Mouse (Mus musculus) MEL (cell line): ENCODE results near the gene Prr3. TPM values are rescaled to one million over a fixed set of nuclear protein-coding genes. Genes with fewer than 3 reads are reported as not detected.
A peak's percentile ranks its signal among the peaks of the same experiment; 100 is the strongest.

Experiments
- DNase-seq: peaks from one replicate; pipeline ENCODE4 v3.0.0; 2011; ENCODE audit warnings: low read depth, low spot score
- H3K27ac ChIP-seq: 2 replicates; pipeline ENCODE4 v1.5.1; 2012; ENCODE audit warnings: low read depth, mild to moderate bottlenecking, control low read depth, low read length, moderate library complexity; ENCODE audit not compliant: control insufficient read depth
- H3K27me3 ChIP-seq, 2 experiments: fragments of 150-350 bp in 1 of 2; sonication (generic) in 1 of 2; 2 replicates each; pipeline ENCODE4 v1.6.1; 2012; ENCODE audit warnings: low read length in 2 of 2, mild to moderate bottlenecking in 2 of 2, improper control_type of control experiment in 1 of 2, moderate library complexity in 1 of 2; ENCODE audit not compliant: insufficient read depth in 2 of 2, control insufficient read depth in 1 of 2
- H3K36me3 ChIP-seq, 2 experiments: 2 replicates each; pipeline ENCODE4 v1.6.1; 2012 to 2014; ENCODE audit warnings: low read length in 2 of 2, improper control_type of control experiment in 1 of 2, inconsistent platforms in 1 of 2, mild to moderate bottlenecking in 1 of 2; ENCODE audit not compliant: insufficient read depth in 2 of 2, control insufficient read depth in 1 of 2
- H3K4me1 ChIP-seq, 2 experiments: fragments of 150-350 bp in 1 of 2; sonication (generic) in 1 of 2; 2 replicates each; pipeline ENCODE4 v1.6.1; 2012; ENCODE audit warnings: low read length in 2 of 2, improper control_type of control experiment in 1 of 2, mild to moderate bottlenecking in 1 of 2; ENCODE audit not compliant: insufficient read depth in 2 of 2, control insufficient read depth in 1 of 2
- H3K4me3 ChIP-seq, 2 experiments: fragments of 150-350 bp in 1 of 2; sonication (generic) in 1 of 2; 2 replicates each; pipeline ENCODE4 v1.5.1; 2012; ENCODE audit warnings: low read depth in 2 of 2, low read length in 2 of 2, mild to moderate bottlenecking in 2 of 2, moderate library complexity in 2 of 2, control low read depth in 1 of 2, improper control_type of control experiment in 1 of 2; ENCODE audit not compliant: control insufficient read depth in 1 of 2, insufficient read depth in 1 of 2
- H3K79me2 ChIP-seq: 2 replicates; pipeline ENCODE4 v1.6.1; 2012; ENCODE audit warnings: mild to moderate bottlenecking, low read length, moderate library complexity; ENCODE audit not compliant: control insufficient read depth, poor library complexity, insufficient read depth
- H3K9ac ChIP-seq: 2 replicates; pipeline ENCODE4 v1.6.1; 2012; ENCODE audit warnings: low read depth, mild to moderate bottlenecking, control low read depth, low read length, moderate library complexity; ENCODE audit not compliant: control insufficient read depth, poor library complexity, severe bottlenecking
- H3K9me3 ChIP-seq: fragments of 150-350 bp; sonication (generic); replicated peaks from 2 replicates; pipeline ENCODE4 v1.6.1; 2012; ENCODE audit warnings: mild to moderate bottlenecking, low read length, improper control_type of control experiment, moderate library complexity; ENCODE audit not compliant: insufficient read depth
- BHLHE40 ChIP-seq: IDR thresholded peaks from 2 replicates; pipeline ENCODE4 v1.6.1; 2012; ENCODE audit warnings: low read depth, mild to moderate bottlenecking, inconsistent platforms, low read length, improper control_type of control experiment, borderline replicate concordance
- CHD1 ChIP-seq: IDR thresholded peaks from 2 replicates; pipeline ENCODE4 v1.6.1; 2012; ENCODE audit warnings: low read depth, mild to moderate bottlenecking, inconsistent platforms, low read length, improper control_type of control experiment
- CTCF ChIP-seq, 3 experiments: IDR thresholded peaks in 2 of 3; conservative IDR thresholded peaks in 1 of 3; 2 replicates each; pipeline ENCODE4 v1.5.1; 2011 to 2012; ENCODE audit warnings: low read length in 3 of 3, low read depth in 2 of 3, mild to moderate bottlenecking in 2 of 3, improper control_type of control experiment in 1 of 3, inconsistent platforms in 1 of 3, mixed read lengths in 1 of 3, moderate library complexity in 1 of 3; ENCODE audit not compliant: control insufficient read depth in 1 of 3, insufficient read depth in 1 of 3, poor library complexity in 1 of 3, severe bottlenecking in 1 of 3
- ELF1 ChIP-seq: IDR thresholded peaks from 2 replicates; pipeline ENCODE4 v1.6.1; 2014; ENCODE audit warnings: low read depth, mild to moderate bottlenecking, inconsistent platforms, low read length, improper control_type of control experiment, moderate library complexity
- EP300 ChIP-seq, 2 experiments: IDR thresholded peaks; 2 replicates each; pipeline ENCODE4 v1.6.1; 2011; ENCODE audit warnings: improper control_type of control experiment in 2 of 2, low read length in 2 of 2, low read depth in 1 of 2, mild to moderate bottlenecking in 1 of 2
- ETS1 ChIP-seq: IDR thresholded peaks from 2 replicates; pipeline ENCODE4 v1.6.1; 2012; ENCODE audit warnings: low read depth, mild to moderate bottlenecking, inconsistent platforms, low read length, improper control_type of control experiment, moderate library complexity
- GATA1 ChIP-seq: IDR thresholded peaks from 2 replicates; pipeline ENCODE4 v1.6.1; 2011; ENCODE audit warnings: low read depth, low read length, improper control_type of control experiment
- HCFC1 ChIP-seq: IDR thresholded peaks from 2 replicates; pipeline ENCODE4 v1.6.1; 2012; ENCODE audit warnings: low read depth, mild to moderate bottlenecking, inconsistent platforms, low read length, improper control_type of control experiment, moderate library complexity
- KAT2A ChIP-seq: conservative IDR thresholded peaks from 2 replicates; pipeline ENCODE4 v1.6.1; 2012; ENCODE audit warnings: low read depth, low read length, improper control_type of control experiment, inconsistent platforms
- MAFK ChIP-seq: IDR thresholded peaks from 2 replicates; pipeline ENCODE4 v1.6.1; 2011; ENCODE audit warnings: low read depth, mild to moderate bottlenecking, low read length, improper control_type of control experiment, borderline replicate concordance
- MAZ ChIP-seq: IDR thresholded peaks from 2 replicates; pipeline ENCODE4 v1.6.1; 2012; ENCODE audit warnings: low read depth, mild to moderate bottlenecking, inconsistent platforms, low read length, improper control_type of control experiment
- MXI1 ChIP-seq: IDR thresholded peaks from 2 replicates; pipeline ENCODE4 v1.6.1; 2011; ENCODE audit warnings: mild to moderate bottlenecking, low read depth, low read length, improper control_type of control experiment
- MYC ChIP-seq: IDR thresholded peaks from 2 replicates; pipeline ENCODE4 v1.6.1; 2011; ENCODE audit warnings: low read depth, mild to moderate bottlenecking, low read length, improper control_type of control experiment, moderate library complexity
- NELFE ChIP-seq: IDR thresholded peaks from 2 replicates; pipeline ENCODE4 v1.6.1; 2011; ENCODE audit warnings: low read depth, low read length, improper control_type of control experiment
- NRF1 ChIP-seq: IDR thresholded peaks from 2 replicates; pipeline ENCODE4 v1.6.1; 2014; ENCODE audit warnings: low read depth, mild to moderate bottlenecking, inconsistent platforms, low read length, improper control_type of control experiment, moderate library complexity; ENCODE audit not compliant: poor library complexity, insufficient read depth, severe bottlenecking
- RAD21 ChIP-seq: IDR thresholded peaks from 2 replicates; pipeline ENCODE4 v1.6.1; 2011; ENCODE audit warnings: mild to moderate bottlenecking, low read depth, low read length, improper control_type of control experiment
- RCOR1 ChIP-seq: IDR thresholded peaks from 2 replicates; pipeline ENCODE4 v1.6.1; 2012; ENCODE audit warnings: low read depth, mild to moderate bottlenecking, inconsistent platforms, low read length, improper control_type of control experiment
- SMC3 ChIP-seq: IDR thresholded peaks from 2 replicates; pipeline ENCODE4 v1.6.1; 2011; ENCODE audit warnings: low read depth, low read length, improper control_type of control experiment
- TCF12 ChIP-seq: IDR thresholded peaks from 2 replicates; pipeline ENCODE4 v1.6.1; 2014; ENCODE audit warnings: low read depth, mild to moderate bottlenecking, inconsistent platforms, low read length, improper control_type of control experiment, moderate library complexity
- USF1 ChIP-seq: IDR thresholded peaks from 2 replicates; pipeline ENCODE4 v1.6.1; 2014; ENCODE audit warnings: low read depth, mild to moderate bottlenecking, inconsistent platforms, low read length, improper control_type of control experiment, moderate library complexity
- USF2 ChIP-seq, 2 experiments: IDR thresholded peaks; 2 replicates each; pipeline ENCODE4 v1.6.1; 2011 to 2012; ENCODE audit warnings: improper control_type of control experiment in 2 of 2, low read length in 2 of 2, borderline replicate concordance in 1 of 2, inconsistent platforms in 1 of 2, low read depth in 1 of 2, mild to moderate bottlenecking in 1 of 2; ENCODE audit not compliant: insufficient read depth in 1 of 2
- ZC3H11A ChIP-seq: IDR thresholded peaks from 2 replicates; pipeline ENCODE4 v1.6.1; 2012; ENCODE audit warnings: low read depth, mild to moderate bottlenecking, inconsistent platforms, low read length, improper control_type of control experiment
- polyA plus RNA-seq, 2 experiments: library from polyadenylated mRNA; stranded (reverse) in 1 of 2; unstranded in 1 of 2; fragments of >175 nt in 1 of 2; fragments of >200 nt in 1 of 2; gene quantifications; 2 replicates each; pipeline versions ENCODE4 v1.2.1 to v1.2.4; 2012; ENCODE audit warnings: low replicate concordance in 2 of 2, low read depth in 1 of 2; ENCODE audit not compliant: insufficient read length in 2 of 2, insufficient read depth in 1 of 2, missing spikeins in 1 of 2
- total RNA-seq: library from RNA; depleted of rRNA; stranded (reverse); fragments of 300-350 nt; gene quantifications from 2 replicates; pipeline ENCODE4 v1.2.3, GENCODE M21; 2012

Gene Prr3
- total and polyA plus RNA-seq, 3 experiments: 13.8 to 48.1 TPM; not detected in 1

DNA sequence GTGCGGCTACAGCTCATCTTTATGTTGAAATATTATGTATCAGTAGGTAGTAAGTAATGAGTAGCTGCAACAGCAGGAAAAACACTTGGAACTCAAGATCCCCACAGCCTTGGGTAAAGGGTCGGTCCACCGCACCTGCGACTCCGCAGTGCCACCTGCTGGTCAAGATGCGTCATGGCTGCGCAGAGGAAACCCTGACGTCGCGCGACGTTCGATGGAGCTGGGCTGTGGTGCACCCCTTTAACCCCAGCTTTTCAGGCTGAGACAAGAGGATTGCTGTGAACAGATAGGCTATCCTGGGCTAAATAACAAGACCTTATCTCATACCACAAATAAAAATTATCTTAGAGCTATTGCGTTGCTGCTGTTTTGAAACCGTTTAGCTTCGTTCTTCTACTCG, 13.6 kb upstream of the Prr3 start:
- DNase-seq: peak; percentile 90
- Histone ChIP-seq H3K4me1 (peaks cover 3 to 5% of the 10 kb centered on the region in 2 experiments), H3K9ac (peak overlapping the region; percentile 57)

DNA sequence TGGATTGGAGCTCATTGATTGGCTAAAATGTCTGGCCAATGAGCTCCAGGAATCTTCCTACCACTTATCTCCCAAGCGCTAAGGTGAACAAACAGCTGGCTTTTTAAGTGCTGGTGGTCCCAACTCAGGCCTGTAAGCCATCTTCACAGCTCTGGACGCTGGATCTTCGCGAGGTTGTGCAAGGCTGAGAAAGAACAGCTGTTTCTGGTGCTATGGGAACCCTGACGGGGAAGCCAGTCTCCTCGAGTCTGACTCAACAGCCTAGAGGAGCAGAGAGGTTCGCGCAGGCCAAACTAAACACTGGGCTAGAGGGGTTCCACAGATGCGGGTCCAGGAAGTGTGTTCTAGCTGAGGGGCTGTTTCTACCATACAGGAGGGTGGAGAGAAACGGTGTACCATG, 11.7 kb upstream of the Prr3 start:
- Histone ChIP-seq H3K27me3 (no peaks in the 10 kb centered on the region), H3K27ac (no peak overlapping the region), H3K9ac (no peak overlapping the region), H3K36me3 (peaks cover 0 to 3% of the 10 kb centered on the region in 2 experiments; a peak in 3 of 4 replicates), H3K79me2 (peaks cover 18% of the 10 kb centered on the region), H3K4me3 (no peak overlapping the region), H3K9me3 (no peaks in the 10 kb centered on the region), H3K4me1 (no peaks in the 10 kb centered on the region)
- no peak for TF ChIP-seq RCOR1
- TF ChIP-seq MAFK: no peak
- TF ChIP-seq CHD1: no peak
- TF ChIP-seq NELFE: no peak
- TF ChIP-seq TCF12: no peak
- TF ChIP-seq MAZ: no peak
- TF ChIP-seq BHLHE40: no peak
- DNase-seq: no peak

More for the DNA sequence above, 13.6 kb upstream of the Prr3 start:
- TF ChIP-seq HCFC1 (peak; percentile 75), BHLHE40 (0 out of 2 replicates have a peak, but pooled peaks have one; percentile 4), KAT2A (no peak), USF2 (IDR thresholded peaks at IDR 0.05; ENCODE audit: borderline replicate concordance in 1 of 2, insufficient read depth in 1 of 2, low read depth in 1 of 2, low read length in 2 of 2) (no peak), MXI1 (peak; percentile 64), SMC3 (peak; percentile 90), EP300 (IDR thresholded peaks at IDR 0.05; ENCODE audit: low read depth in 1 of 2, low read length in 2 of 2) (peak in 1 of 2 experiments; percentile 36; a peak in 1 of 4 replicates), RAD21 (peak; percentile 83), GATA1 (peak; percentile 64), ELF1 (no peak), USF1 (no peak), MYC (no peak), CTCF (IDR thresholded peaks at IDR 0.05 in 2 of 3, conservative IDR thresholded peaks at IDR 0.05 in 1 of 3; ENCODE audit: control insufficient read depth in 1 of 3, insufficient read depth in 1 of 3, low read depth in 2 of 3, low read length in 3 of 3, poor library complexity in 1 of 3, severe bottlenecking in 1 of 3) (peak; percentile 99), ZC3H11A (peak; percentile 74), NRF1 (peak; percentile 39; the same call in 1 of the 2 replicates), ETS1 (peak; percentile 57; the same call in 1 of the 2 replicates)
- H3K27me3 ChIP-seq: no peaks in the 10 kb centered on the region
- peaks cover 25% of the 10 kb centered on the region for H3K79me2 ChIP-seq
- peak overlapping the region; percentile 26; the same call in 1 of the 2 replicates for H3K27ac ChIP-seq
- H3K36me3 ChIP-seq: peaks cover 0 to 11% of the 10 kb centered on the region in 2 experiments; a peak in 2 of 4 replicates
- no peaks in the 10 kb centered on the region for H3K9me3 ChIP-seq
- peak overlapping the region; percentile 21 to 73; a peak in 3 of 4 replicates for H3K4me3 ChIP-seq
